Mouse (Mus musculus) heart, postnatal 36 days (tissue): ENCODE results near the gene Hc. TPM values are rescaled to one million over a fixed set of nuclear protein-coding genes. Genes with fewer than 3 reads are reported as not detected.

Experiments
- DNase-seq, 2 experiments: peaks; one replicate each; pipeline ENCODE4 v3.0.0; 2021 to 2022
- intact Hi-C: fragments of 180-260 bp; cut with DNase I; formaldehyde crosslinking; loops from one replicate; pipeline ENCODE4 v1.15.1; 2025
- total RNA-seq, 2 experiments: library from RNA; stranded (reverse); gene quantifications; 2 replicates each; pipeline ENCODE4 v1.2.3; 2021

The Hc gene
- total RNA-seq, 2 experiments from 2014 or later: not detected

- intact Hi-C loops: no loop called here
Measured at GRCm38 (mm10) chr2:35060256-35060655, 982 bp downstream of the Hc start.

GRCm38 (mm10) chr2:35058325-35058724 is 2.9 kb downstream of the Hc start:
- no peak for DNase-seq
- intact Hi-C loops: no loop called here

More at GRCm38 (mm10) chr2:35060256-35060655, 982 bp downstream of the Hc start:
- no peak for DNase-seq

GRCm38 (mm10) chr2:35057243-35057642 is 4.0 kb downstream of the Hc start:
- no peak for DNase-seq
- intact Hi-C loops: no loop called here

- intact Hi-C loops: loop anchor here (5.0 to 10.0 kb wide), 2 partner anchors 58 to 226 kb away; partner anchors contain the start of gene Cntrl
- DNase-seq: no peak
Measured at GRCm38 (mm10) chr2:35048851-35049250, 12.4 kb downstream of the Hc start.

- peak; percentile 10 to 17 for DNase-seq
- intact Hi-C loops: loop anchor here (5.0 to 10.0 kb wide), 2 partner anchors 62 to 230 kb away; partner anchors contain the start of gene Cntrl
Measured at GRCm38 (mm10) chr2:35044956-35045355, 16.3 kb downstream of the Hc start.

GRCm38 (mm10) chr2:35038580-35039375 is 22.5 kb downstream of the Hc start:
- intact Hi-C loops: no loop called here
- DNase-seq: no peak

- intact Hi-C loops: no loop called here
- no peak for DNase-seq
Measured at GRCm38 (mm10) chr2:35024646-35025154, 36.5 kb downstream of the Hc start.

GRCm38 (mm10) chr2:35021806-35022205 is 39.4 kb downstream of the Hc start:
- no peak for DNase-seq
- intact Hi-C loops: no loop called here

GRCm38 (mm10) chr2:35015861-35016260 is 45.4 kb downstream of the Hc start:
- DNase-seq: no peak
- intact Hi-C loops: no loop called here

GRCm38 (mm10) chr2:35011649-35012048 is 49.6 kb downstream of the Hc start:
- DNase-seq: no peak
- intact Hi-C loops: no loop called here

GRCm38 (mm10) chr2:34998956-34999355 is 62.3 kb downstream of the Hc start:
- intact Hi-C loops: no loop called here
- no peak for DNase-seq

- intact Hi-C loops: no loop called here
- DNase-seq: no peak
Measured at GRCm38 (mm10) chr2:34996506-34996905, 64.7 kb downstream of the Hc start.

- no peak for DNase-seq
- intact Hi-C loops: no loop called here
Measured at GRCm38 (mm10) chr2:34993696-34994356, 67.4 kb downstream of the Hc start.

- no peak for DNase-seq
- intact Hi-C loops: no loop called here
Measured at GRCm38 (mm10) chr2:34992729-34993695, 68.2 kb downstream of the Hc start.

GRCm38 (mm10) chr2:34991966-34992365 is 69.3 kb downstream of the Hc start:
- no peak for DNase-seq
- intact Hi-C loops: no loop called here

- intact Hi-C loops: no loop called here
- no peak for DNase-seq
Measured at GRCm38 (mm10) chr2:34989749-34990148, 71.5 kb downstream of the Hc start.

- DNase-seq: no peak
- intact Hi-C loops: no loop called here
Measured at GRCm38 (mm10) chr2:34987595-34987994, 73.6 kb downstream of the Hc start.

- no peak for DNase-seq
- intact Hi-C loops: loop anchor here (5.0 kb wide), 1 partner anchor 122 kb away; the partner anchor contains the start of gene Cntrl
Measured at GRCm38 (mm10) chr2:34984885-34985284, 76.4 kb downstream of the Hc start.

GRCm38 (mm10) chr2:34982906-34983698 is 78.1 kb downstream of the Hc start:
- intact Hi-C loops: loop anchor here (5.0 kb wide), 1 partner anchor 124 kb away; the partner anchor contains the start of gene Cntrl
- no peak for DNase-seq
